Mouse (Mus musculus) left cerebral cortex, adult 2 months (tissue): ENCODE results near the gene Slain2. TPM values are rescaled to one million over a fixed set of nuclear protein-coding genes. Genes with fewer than 3 reads are reported as not detected.
A peak's percentile ranks its signal among the peaks of the same experiment; 100 is the strongest.
"Not testable (repeated sequence)": the region's sequence is repeated elsewhere in the genome, so short reads cannot be mapped to it uniquely, and the experiment has no call there.

Source experiments
- DNase-seq, 2 experiments: peaks; one replicate each; pipeline ENCODE4 v3.0.0; 2021 to 2022; ENCODE audit warnings: low spot score in 2 of 2, mixed read lengths in 1 of 2; ENCODE audit errors: extremely low spot score in 1 of 2
- H3K27ac ChIP-seq: fragments of 200-600 bp; 2 replicates; pipeline ENCODE4 v1.8.1; 2022
- H3K4me3 ChIP-seq: fragments of 200-600 bp; 2 replicates; pipeline ENCODE4 v1.8.1; 2022
- CTCF ChIP-seq: fragments of 200-600 bp; IDR thresholded peaks from 2 replicates; pipeline ENCODE4 v1.8.1; 2022; ENCODE audit warnings: antibody characterized with exemption, mild to moderate bottlenecking, moderate library complexity
- intact Hi-C: fragments of 180-260 bp; cut with DNase I; formaldehyde crosslinking; loops from one replicate; pipeline ENCODE4 v1.15.1; 2025
- total RNA-seq, 2 experiments: library from RNA; stranded (reverse); gene quantifications; 2 replicates each; pipeline ENCODE4 v1.2.3; 2021

Gene Slain2
- total RNA-seq, 2 experiments from 2014 or later: 27.6 to 29.4 TPM

DNA sequence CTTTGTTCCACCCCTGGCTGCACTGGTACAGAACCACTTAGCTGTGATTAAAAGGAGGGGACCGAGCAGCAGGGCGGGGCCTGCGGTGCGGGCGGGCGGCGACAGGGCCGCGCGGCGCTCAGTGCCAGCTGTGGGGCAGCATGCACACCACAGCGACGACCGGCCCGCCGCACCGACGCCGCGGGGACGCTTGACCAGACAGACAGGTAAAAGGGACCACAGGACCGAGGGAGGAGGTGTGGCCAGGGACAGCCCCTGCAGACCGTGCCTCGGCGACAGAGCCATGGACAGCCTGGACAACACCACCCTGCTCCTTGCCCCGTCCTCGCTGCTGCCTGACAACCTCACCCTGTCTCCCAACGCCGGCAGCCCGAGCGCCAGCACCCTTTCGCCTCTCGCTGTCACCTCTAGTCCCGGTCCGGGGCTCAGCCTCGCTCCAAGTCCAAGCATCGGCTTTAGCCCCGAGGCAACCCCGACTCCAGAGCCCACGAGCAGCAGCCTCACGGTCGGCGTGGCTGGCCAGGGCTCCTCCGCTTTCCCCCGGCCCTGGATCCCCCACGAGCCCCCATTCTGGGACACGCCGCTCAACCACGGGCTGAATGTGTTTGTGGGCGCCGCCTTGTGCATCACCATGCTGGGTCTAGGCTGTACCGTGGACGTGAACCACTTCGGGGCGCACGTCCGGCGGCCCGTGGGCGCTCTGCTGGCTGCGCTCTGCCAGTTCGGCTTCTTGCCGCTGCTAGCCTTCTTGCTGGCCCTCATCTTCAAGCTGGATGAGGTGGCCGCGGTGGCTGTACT is 92.9 kb downstream of the Slain2 start, which contains the start of gene Slc10a4:
TSS of gene Slc10a4 (plus strand) at position 100 of the 798 bp plus-strand sequence.
- intact Hi-C loops: loop anchor here (5.0 kb wide), 1 partner anchor 420 kb away; the partner anchor contains the start of gene Gm5868
- no peak within 1 kb of the TSS for H3K27ac ChIP-seq
- H3K4me3 ChIP-seq: 0 out of 2 replicates have a peak within 1 kb of the TSS, but pooled peaks have one; percentile 13
- no peak for DNase-seq
- TF ChIP-seq CTCF: no peak

DNA sequence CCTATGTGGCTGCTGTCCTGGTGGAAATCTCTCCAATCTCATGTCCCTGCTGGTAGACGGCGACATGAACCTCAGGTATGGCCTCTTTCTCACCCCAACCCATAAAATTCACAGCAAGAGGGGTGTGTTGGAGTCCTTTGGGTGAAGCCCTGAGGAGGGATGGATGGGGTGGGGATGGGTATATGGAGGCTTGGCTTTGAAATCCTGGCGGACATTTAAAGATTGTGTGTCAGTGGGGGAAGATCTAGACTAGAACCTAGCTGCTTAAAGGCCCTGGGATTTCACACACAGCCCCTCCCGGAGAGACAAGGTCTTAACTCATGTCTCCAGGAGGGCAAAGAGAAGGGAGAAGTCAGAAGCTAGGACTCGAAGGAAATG is 93.5 kb downstream of the Slain2 start:
- H3K4me3 ChIP-seq: no peak overlapping the region
- intact Hi-C loops: loop anchor here (5.0 kb wide), 1 partner anchor 420 kb away; the partner anchor contains the start of gene Gm5868
- no peak overlapping the region for H3K27ac ChIP-seq
- no peak for DNase-seq
- no peak for TF ChIP-seq CTCF

DNA sequence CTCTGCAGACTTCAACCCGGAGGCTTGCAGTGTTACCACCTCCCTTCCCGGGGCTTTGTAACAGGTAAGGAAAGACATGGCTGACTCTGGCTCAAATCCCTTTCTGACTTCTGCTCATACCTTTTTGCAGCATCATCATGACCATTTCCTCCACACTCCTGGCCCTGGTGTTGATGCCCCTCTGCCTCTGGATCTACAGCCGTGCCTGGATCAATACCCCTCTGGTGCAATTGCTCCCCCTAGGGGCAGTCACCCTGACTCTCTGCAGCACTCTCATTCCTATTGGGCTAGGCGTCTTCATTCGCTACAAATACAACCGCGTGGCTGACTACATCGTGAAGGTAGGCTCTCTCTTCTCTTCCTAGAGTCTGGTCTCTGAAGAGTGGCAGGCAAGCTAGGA is 94.1 kb downstream of the Slain2 start:
- peak; percentile 33 for TF ChIP-seq CTCF
- DNase-seq, H3K4me3 ChIP-seq, H3K27ac ChIP-seq: not testable (repeated sequence)
- intact Hi-C loops: loop anchor here (5.0 kb wide), 1 partner anchor 421 kb away; the partner anchor contains the start of gene Gm5868

DNA sequence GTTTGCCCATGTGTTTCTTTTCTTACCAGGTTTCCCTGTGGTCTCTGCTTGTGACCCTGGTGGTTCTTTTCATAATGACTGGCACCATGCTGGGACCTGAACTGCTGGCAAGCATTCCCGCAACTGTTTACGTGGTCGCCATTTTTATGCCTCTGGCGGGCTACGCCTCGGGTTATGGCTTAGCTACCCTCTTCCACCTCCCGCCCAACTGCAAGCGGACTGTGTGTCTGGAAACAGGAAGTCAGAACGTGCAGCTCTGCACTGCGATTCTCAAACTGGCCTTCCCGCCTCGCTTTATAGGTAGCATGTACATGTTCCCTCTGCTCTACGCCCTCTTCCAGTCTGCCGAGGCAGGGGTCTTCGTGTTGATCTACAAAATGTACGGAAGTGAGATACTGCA is 97.7 kb downstream of the Slain2 start:
- DNase-seq, H3K27ac ChIP-seq, intact Hi-C loops, H3K4me3 ChIP-seq: not testable (repeated sequence)

DNA sequence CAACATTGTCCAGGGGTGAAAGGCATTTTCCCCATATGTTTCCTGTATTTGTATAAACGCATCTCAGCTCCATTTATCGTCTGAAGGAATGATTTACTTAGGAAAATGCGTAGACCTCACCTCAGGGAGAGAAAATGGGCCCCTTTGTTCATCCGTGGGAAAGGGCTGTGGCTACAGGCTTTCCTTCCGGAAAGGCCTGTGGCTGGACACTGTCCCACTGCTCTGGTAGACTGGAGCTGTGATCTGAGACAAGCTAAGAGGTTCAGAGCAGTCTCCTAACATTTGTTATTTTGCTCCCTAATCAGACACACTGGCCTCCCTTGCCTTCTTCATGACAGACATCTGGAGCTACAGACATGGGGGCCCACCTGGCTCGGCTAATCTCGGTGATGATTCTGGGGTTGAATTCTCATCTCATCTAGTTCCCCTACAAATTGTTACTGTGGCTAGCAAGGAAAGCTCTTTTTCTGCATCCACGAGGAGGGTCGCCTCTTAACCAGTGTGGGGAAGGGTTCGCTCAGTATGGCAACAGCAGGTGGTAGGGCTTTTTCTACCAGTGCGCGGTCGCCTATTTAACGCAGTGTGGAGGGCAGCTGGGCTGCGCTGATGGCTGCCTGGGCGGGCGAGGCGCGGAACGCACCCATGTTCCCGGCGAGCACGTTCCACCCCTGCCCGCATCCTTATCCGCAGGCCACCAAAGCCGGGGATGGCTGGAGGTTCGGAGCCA is 98.9 kb downstream of the Slain2 start:
- H3K27ac ChIP-seq, DNase-seq, H3K4me3 ChIP-seq, intact Hi-C loops: not testable (repeated sequence)

DNA sequence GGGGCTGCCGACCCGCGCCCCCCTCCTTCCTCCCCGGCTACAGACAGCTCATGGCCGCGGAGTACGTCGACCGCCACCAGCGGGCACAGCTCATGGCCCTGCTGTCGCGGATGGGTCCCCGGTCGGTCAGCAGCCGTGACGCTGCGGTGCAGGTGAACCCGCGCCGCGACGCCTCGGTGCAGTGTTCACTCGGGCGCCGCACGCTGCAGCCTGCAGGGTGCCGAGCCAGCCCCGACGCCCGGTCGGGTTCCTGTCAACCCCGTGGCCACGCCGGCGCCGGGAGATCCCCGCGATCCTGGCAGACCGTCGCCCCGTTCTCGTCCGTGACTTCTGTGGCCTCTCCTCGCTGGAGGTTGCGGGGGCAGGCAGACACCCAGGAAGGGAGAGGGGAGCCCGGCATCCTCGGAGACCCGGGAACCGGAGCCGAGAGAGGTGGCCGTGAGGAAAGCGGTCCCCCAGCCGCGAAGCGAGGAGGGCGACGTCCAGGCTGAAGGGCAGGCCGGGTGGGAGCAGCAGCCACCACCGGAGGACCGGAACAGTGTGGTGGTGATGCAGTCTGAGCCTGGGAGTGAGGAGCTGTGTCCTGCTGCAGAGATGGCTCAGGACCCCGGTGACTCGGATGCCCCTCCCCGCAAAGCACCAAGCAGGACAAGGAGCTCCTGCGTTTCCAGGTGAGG is 99.6 kb downstream of the Slain2 start:
- DNase-seq, H3K4me3 ChIP-seq, H3K27ac ChIP-seq, intact Hi-C loops: not testable (repeated sequence)

DNA sequence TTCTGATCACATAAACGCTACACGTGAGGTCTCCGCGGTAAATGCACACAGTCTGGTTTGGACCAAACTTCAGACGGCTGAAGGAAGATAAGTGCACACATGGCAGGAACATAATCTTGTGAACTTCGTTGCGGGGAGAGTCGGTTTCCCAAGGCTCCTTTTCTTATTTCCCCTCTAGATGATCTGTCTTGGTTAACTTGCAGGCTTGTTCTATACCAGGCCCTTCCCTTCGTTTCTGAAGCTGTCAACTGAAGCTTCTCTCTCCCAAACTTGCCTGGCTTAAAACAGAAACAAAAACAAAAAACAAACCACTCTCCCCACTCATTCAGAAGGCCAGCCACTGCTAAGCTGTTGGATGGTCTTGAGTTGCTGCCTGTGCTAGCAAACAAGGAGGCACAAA is 100.6 kb downstream of the Slain2 start:
- DNase-seq: no peak
- intact Hi-C loops: no loop called here
- H3K27ac ChIP-seq: no peak overlapping the region

DNA sequence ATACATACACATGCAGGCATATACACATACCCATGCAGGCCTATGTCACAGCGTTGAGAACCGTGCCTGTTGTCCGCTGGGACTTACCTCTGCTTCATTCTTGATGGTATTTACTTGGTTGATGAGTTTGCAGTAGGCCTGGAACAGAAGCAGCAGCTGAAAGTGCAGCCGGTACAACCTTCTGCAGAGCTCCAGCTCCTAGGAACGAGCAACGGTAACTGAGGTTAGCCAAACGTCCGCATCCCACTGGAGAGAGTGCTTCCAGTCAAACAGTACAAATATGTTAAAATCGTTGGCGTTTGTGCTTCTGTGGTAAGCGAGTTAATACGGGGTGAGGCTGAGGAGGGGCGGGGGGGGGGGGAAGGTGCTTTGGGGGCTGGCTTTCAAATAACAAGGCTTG is 109.7 kb downstream of the Slain2 start:
- Histone ChIP-seq H3K4me3 (no peak overlapping the region), H3K27ac (no peak overlapping the region)
- intact Hi-C loops: no loop called here
- no peak for TF ChIP-seq CTCF
- DNase-seq: no peak

More for the DNA sequence above, 100.6 kb downstream of the Slain2 start:
- H3K4me3 ChIP-seq: no peak overlapping the region
- no peak for TF ChIP-seq CTCF

Other genes starting within 250 kb of the Slain2 start
- gene Txk, start 161.5 kb upstream of the Slain2 start, total RNA-seq: under 1 TPM; 0.26 to 0.66 TPM
- 1 to 10 TPM; 3.4 to 3.8 TPM for gene Tec, start 45.8 kb upstream of the Slain2 start, total RNA-seq
- not detected for gene Gm10135, start 60.4 kb downstream of the Slain2 start, total RNA-seq
- 1 to 10 TPM in 1 of 2 experiments, under 1 TPM in 1; 0.36 to 2.2 TPM for gene Slc10a4, start 92.6 kb downstream of the Slain2 start, total RNA-seq